Mouse (Mus musculus) heart, embryonic 11.5 days (tissue): ENCODE data around the gene Tmem115. TPM values are rescaled to one million over a fixed set of nuclear protein-coding genes. Genes with fewer than 3 reads are reported as not detected.

Source experiments
- ATAC-seq: fragments of 200-750 bp; cut with Nextera tagmentation; replicated peaks from 2 replicates; pipeline ENCODE4 v1.8.0; 2017; ENCODE audit warnings: moderate library complexity; ENCODE audit not compliant: insufficient number of reproducible peaks, low FRiP score, low TSS enrichment
- H3K27ac ChIP-seq: fragments of 300-500 bp; sonication (generic); 2 replicates; pipeline ENCODE4 v1.5.1; 2014; ENCODE audit warnings: mild to moderate bottlenecking, low read depth, low read length
- H3K27me3 ChIP-seq: fragments of 300-500 bp; sonication (generic); 2 replicates; pipeline ENCODE4 v1.6.1; 2014; ENCODE audit warnings: mild to moderate bottlenecking, low read length, mixed read lengths; ENCODE audit not compliant: control insufficient read depth, insufficient read depth
- H3K36me3 ChIP-seq: fragments of 300-500 bp; sonication (generic); 2 replicates; pipeline ENCODE4 v1.6.1; 2014; ENCODE audit warnings: mild to moderate bottlenecking, low read length, moderate library complexity, mixed read lengths; ENCODE audit not compliant: control insufficient read depth, insufficient read depth
- H3K4me1 ChIP-seq: fragments of 300-500 bp; sonication (generic); 2 replicates; pipeline ENCODE4 v1.6.1; 2014; ENCODE audit warnings: low read length; ENCODE audit not compliant: control insufficient read depth, insufficient read depth
- H3K4me2 ChIP-seq: fragments of 300-500 bp; sonication (generic); 2 replicates; pipeline ENCODE4 v1.6.1; 2014; ENCODE audit warnings: mild to moderate bottlenecking, moderate library complexity
- H3K4me3 ChIP-seq: fragments of 300-500 bp; sonication (generic); 2 replicates; pipeline ENCODE4 v1.5.1; 2014; ENCODE audit warnings: low read depth, low read length
- H3K9ac ChIP-seq: fragments of 300-500 bp; sonication (generic); 2 replicates; pipeline ENCODE4 v1.6.1; 2014; ENCODE audit warnings: mild to moderate bottlenecking, low read depth, low read length, moderate library complexity
- H3K9me3 ChIP-seq: fragments of 300-500 bp; sonication (generic); replicated peaks from 2 replicates; pipeline ENCODE4 v1.6.1; 2016; ENCODE audit warnings: low read length; ENCODE audit not compliant: control insufficient read depth
- WGBS: fragments of 180-500 bp; shearing (Covaris S2); extraction: QIAGEN DNeasy Blood & Tissue Kit; methylation state at CpG from one replicate; pipeline ENCODE4 v1.1.7; 2014; ENCODE audit not compliant: insufficient replicate concordance; 5-methylcytosine and 5-hydroxymethylcytosine counted together
- polyA plus RNA-seq: library from polyadenylated mRNA; unstranded; fragments of >200 nt; fragmentation: Nextera tagmentation; extraction: Ambion mirVana; gene quantifications from 2 replicates; pipeline ENCODE4 v1.2.1, GENCODE M21; 2014

The Tmem115 gene
- polyA plus RNA-seq, 1 experiment from 2014 or later: 37.0 TPM

DNA sequence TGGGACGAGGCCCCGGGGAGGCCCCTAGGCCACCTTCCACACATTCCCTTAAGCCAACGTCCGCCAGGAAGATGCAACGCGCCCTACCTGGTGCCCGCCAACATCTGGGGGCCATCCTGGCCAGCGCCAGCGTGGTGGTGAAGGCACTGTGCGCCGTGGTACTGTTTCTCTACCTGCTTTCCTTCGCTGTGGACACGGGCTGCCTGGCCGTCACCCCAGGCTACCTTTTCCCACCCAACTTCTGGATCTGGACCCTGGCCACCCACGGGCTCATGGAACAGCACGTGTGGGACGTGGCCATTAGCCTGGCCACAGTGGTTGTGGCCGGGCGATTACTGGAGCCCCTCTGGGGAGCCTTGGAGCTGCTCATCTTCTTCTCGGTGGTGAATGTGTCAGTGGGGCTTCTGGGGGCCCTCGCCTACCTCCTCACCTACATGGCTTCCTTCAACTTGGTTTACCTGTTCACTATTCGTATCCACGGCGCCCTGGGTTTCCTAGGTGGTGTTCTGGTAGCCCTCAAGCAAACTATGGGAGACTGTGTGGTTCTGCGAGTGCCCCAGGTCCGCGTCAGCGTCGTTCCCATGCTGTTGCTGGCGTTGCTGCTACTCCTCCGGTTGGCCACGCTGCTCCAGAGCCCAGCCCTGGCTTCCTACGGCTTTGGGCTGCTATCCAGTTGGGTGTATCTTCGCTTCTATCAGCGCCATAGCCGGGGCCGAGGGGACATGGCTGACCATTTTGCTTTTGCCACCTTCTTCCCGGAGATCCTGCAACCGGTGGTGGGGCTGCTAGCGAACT, 860 bp downstream of the Tmem115 start:
- Histone ChIP-seq H3K36me3 (0 out of 2 replicates have a peak, but pooled peaks cover 8% of the 10 kb centered on the region), H3K4me2 (peak overlapping the region; percentile 93), H3K27me3 (peaks cover 4% of the 10 kb centered on the region; the same call in 1 of the 2 replicates), H3K4me3 (peak overlapping the region; percentile 92), H3K4me1 (peaks cover 25% of the 10 kb centered on the region), H3K9me3 (no peaks in the 10 kb centered on the region), H3K9ac (peak overlapping the region; percentile 94), H3K27ac (peak overlapping the region; percentile 64)
- ATAC-seq: 0 out of 2 replicates have a peak, but pooled peaks have one; percentile 14
- WGBS: under 1% methylated on average over 40 of the region's 40 CpGs

DNA sequence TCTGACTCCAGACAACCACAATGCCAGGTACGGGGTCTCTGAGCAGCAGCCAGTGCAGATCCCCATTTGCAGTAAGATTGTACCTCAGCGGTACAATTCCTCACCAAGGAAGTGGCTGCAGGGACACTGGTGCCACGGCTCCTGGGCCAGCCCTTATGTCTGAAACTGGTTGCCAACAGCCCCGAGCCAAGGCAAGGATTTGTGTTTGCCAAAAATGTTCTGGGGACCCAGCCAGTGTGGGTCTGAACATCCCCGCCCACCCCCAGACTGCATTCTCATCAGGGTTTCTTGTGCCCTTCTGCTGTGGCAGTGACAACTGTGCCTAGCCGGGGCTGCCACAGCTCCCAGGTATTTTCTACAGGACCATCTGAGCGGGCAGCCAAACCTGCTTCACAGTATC, 4.5 kb downstream of the Tmem115 start:
- H3K27me3 ChIP-seq: no peaks in the 10 kb centered on the region
- H3K9ac ChIP-seq: no peak overlapping the region
- no peak overlapping the region for H3K4me3 ChIP-seq
- 0 out of 2 replicates have a peak, but pooled peaks cover 9% of the 10 kb centered on the region for H3K36me3 ChIP-seq
- H3K9me3 ChIP-seq: no peaks in the 10 kb centered on the region
- ATAC-seq: no peak
- H3K27ac ChIP-seq: no peak overlapping the region
- WGBS: 95% methylated on average over 7 of the region's 7 CpGs
- peaks cover 40% of the 10 kb centered on the region for H3K4me1 ChIP-seq
- H3K4me2 ChIP-seq: no peak overlapping the region

DNA sequence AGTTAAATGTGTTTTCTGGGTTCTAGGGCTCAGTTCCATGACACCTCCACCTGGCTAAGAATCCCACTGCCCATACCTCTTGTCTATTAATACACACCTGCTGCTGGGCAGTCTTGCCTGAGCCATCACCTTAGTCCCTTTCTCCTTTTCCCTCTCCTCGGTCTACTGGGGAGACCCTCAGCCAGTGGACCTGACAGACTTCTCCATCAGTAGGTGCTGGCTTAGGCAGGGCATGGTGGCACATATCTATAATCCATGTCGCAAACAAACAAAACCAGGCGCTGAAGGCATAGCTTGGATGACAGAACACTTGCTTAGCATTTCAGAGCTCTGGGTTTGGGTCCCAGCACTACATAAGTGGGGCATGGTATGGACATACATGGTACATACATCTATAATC, 5.0 kb downstream of the Tmem115 start:
- Histone ChIP-seq H3K4me2 (no peak overlapping the region), H3K36me3 (0 out of 2 replicates have a peak, but pooled peaks cover 9% of the 10 kb centered on the region), H3K4me1 (peaks cover 40% of the 10 kb centered on the region), H3K9me3 (no peaks in the 10 kb centered on the region), H3K27ac (no peak overlapping the region), H3K9ac (no peak overlapping the region), H3K4me3 (no peak overlapping the region), H3K27me3 (no peaks in the 10 kb centered on the region)
- WGBS: 94% methylated on average over 3 of the region's 3 CpGs
- ATAC-seq: no peak

DNA sequence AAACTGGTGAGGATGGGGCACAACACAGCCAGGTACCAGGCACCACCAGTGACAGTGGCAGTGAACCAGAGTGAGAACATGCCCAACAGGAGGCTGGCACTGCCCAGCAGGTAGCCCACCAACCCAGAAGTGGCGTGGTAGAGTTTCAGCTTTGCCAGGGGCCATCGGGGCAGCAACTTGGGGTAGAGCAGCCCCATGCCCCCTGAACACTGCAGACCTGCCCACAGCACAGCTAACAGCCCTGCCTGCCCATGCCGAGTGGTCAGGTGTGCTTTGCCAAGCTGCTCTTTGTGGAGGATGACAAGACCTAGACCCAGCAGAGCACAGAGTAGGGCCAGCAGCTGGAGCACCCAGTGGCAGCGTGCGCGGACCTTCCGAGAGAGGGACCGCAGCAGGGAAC, 6.2 kb downstream of the Tmem115 start:
- WGBS: 91% methylated on average over 8 of the region's 8 CpGs
- no peaks in the 10 kb centered on the region for H3K27me3 ChIP-seq
- H3K9ac ChIP-seq: no peak overlapping the region
- no peak overlapping the region for H3K27ac ChIP-seq
- H3K4me2 ChIP-seq: no peak overlapping the region
- no peak overlapping the region for H3K4me3 ChIP-seq
- H3K9me3 ChIP-seq: no peaks in the 10 kb centered on the region
- H3K4me1 ChIP-seq: peaks cover 40% of the 10 kb centered on the region
- H3K36me3 ChIP-seq: 0 out of 2 replicates have a peak, but pooled peaks cover 9% of the 10 kb centered on the region
- ATAC-seq: no peak

DNA sequence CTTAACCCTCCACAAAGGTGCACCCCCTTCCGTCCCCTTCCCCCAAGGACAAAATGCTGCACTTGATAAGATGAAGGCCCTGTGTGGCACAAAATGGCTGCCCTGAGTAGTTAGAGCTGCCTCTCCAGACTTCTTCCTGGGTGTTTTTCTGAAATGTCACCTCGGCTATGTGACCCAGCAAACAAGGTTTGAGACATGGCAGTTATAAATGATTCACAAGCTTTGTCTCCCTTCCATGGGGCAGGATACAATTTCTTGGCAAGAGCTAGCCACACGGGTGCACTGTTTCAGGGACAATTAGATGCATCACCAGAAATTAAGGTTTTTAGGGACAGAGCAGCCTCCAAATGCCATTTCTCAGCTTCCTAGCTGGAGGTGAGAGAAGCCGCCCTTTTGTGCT, 6.7 kb downstream of the Tmem115 start:
- no peak for ATAC-seq
- peaks cover 36% of the 10 kb centered on the region for H3K4me1 ChIP-seq
- H3K9ac ChIP-seq: no peak overlapping the region
- H3K36me3 ChIP-seq: 0 out of 2 replicates have a peak, but pooled peaks cover 9% of the 10 kb centered on the region
- H3K27ac ChIP-seq: no peak overlapping the region
- H3K4me3 ChIP-seq: no peak overlapping the region
- no peak overlapping the region for H3K4me2 ChIP-seq
- 74% methylated on average over 4 of the region's 4 CpGs for WGBS
- H3K27me3 ChIP-seq: no peaks in the 10 kb centered on the region
- H3K9me3 ChIP-seq: no peaks in the 10 kb centered on the region

DNA sequence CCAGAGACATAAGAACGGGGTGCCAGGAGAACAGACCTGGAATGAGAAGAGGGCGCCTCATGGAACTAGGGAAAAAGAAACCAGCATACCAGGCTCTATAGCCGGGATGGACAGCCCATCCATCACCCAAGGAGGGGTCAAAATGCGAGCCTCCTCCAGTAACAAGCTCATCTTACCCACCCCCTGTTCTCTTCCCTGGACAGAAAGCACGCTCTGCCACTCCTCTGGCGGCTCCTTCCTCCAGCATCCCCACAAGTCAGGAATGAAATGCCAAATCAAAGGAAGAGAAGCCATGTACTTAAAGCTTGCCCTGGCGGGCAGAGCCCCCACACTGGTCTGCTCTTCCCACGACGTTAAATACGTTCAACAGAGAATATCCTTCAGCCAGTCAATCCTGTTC, 7.3 kb downstream of the Tmem115 start:
- Histone ChIP-seq H3K4me2 (peak overlapping the region; percentile 73), H3K9me3 (no peaks in the 10 kb centered on the region), H3K9ac (peak overlapping the region; percentile 11; the same call in 1 of the 2 replicates), H3K27me3 (no peaks in the 10 kb centered on the region), H3K36me3 (0 out of 2 replicates have a peak, but pooled peaks cover 9% of the 10 kb centered on the region), H3K4me3 (peak overlapping the region; percentile 60), H3K27ac (no peak overlapping the region), H3K4me1 (peaks cover 30% of the 10 kb centered on the region)
- 36% methylated on average over 10 of the region's 10 CpGs for WGBS
- ATAC-seq: no peak

DNA sequence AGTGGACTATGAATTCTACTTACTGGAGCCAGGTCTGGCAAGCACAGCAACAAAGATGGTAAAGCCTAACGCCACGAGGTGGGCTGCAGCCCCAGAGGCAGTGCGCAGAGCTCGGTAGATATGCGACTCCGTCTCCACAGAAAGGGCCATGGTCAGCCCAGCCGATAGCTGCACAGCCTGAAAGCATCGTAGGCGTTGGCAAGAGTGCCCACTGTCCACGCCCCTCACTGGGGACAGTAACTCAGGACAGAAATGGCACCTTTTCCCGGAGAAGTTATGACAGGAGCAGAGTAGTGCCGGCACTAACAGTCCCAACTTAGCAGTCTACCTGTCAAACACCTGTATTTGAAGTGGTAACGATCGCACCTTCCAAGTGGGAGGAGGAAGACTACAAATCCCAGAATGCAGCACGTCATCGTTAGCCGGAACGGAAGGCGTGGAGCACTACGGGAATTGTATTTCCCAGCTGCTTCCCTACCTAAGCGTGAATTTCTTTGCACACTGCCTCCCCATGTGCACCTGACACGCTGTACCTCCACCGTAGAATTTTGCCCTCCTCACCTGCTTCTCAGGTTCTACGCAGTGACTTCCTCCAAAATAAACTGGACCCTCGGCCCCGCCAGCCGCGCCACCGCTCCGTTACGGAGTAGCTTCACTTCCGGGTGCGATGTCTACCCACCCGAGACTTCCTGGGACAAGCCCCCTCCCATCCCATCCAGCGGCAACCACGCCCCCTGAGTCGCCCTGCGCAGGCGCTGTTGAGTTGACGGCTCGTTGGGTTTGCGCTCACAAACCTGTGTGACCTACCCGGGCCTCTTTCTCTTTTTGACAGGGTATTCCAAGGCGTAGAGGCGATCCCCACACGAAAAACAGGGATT, 8.0 kb downstream of the Tmem115 start, which contains the start of the genes Cyb561d2 and Nprl2:
Cyb561d2 (minus strand) TSS at position 720 of the 878 bp plus-strand sequence.
Nprl2 (plus strand) TSS at position 753 of the 878 bp plus-strand sequence.
- H3K36me3 ChIP-seq: 0 out of 2 replicates have a peak, but pooled peaks cover 9% of the 10 kb centered on the region
- peak within 1 kb of the TSS; percentile 60 for H3K4me3 ChIP-seq
- H3K9me3 ChIP-seq: no peaks in the 10 kb centered on the region
- no peaks in the 10 kb centered on the region for H3K27me3 ChIP-seq
- no peak within 1 kb of the TSS for H3K27ac ChIP-seq
- H3K4me2 ChIP-seq: peak within 1 kb of the TSS; percentile 73
- H3K4me1 ChIP-seq: peaks cover 23% of the 10 kb centered on the region
- ATAC-seq: peak; percentile 81
- WGBS: under 1% methylated on average over 46 of the region's 46 CpGs
- H3K9ac ChIP-seq: peak within 1 kb of the TSS; percentile 67

DNA sequence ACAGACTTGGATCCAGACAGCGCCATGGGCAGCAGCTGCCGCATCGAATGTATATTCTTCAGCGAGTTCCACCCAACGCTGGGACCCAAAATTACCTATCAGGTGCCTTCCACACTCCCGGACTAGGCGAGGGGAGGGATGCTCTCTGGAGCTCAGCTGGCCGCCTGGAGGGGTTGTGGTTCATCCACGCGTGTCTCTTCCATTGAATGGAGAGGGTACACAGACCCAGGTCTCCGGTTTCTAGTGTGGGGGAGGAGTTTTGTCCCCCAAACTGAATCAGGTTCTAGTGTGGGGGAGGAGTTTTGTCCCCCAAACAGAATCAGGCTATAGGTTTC, 8.6 kb downstream of the Tmem115 start:
- H3K27me3 ChIP-seq: no peaks in the 10 kb centered on the region
- WGBS: 1% methylated on average over 11 of the region's 11 CpGs
- peak overlapping the region; percentile 67 for H3K9ac ChIP-seq
- H3K36me3 ChIP-seq: 0 out of 2 replicates have a peak, but pooled peaks cover 9% of the 10 kb centered on the region
- peak overlapping the region; percentile 73 for H3K4me2 ChIP-seq
- H3K27ac ChIP-seq: no peak overlapping the region
- no peaks in the 10 kb centered on the region for H3K9me3 ChIP-seq
- H3K4me3 ChIP-seq: peak overlapping the region; percentile 60
- peaks cover 22% of the 10 kb centered on the region for H3K4me1 ChIP-seq
- no peak; the same call in 1 of the 2 replicates for ATAC-seq
